Mouse (Mus musculus) kidney, postnatal 0 days (tissue): ENCODE results near the gene Rapgef4. TPM values are rescaled to one million over a fixed set of nuclear protein-coding genes. Genes with fewer than 3 reads are reported as not detected.

Experiments used
- ATAC-seq: fragments of 200-750 bp; cut with Nextera tagmentation; replicated peaks from 2 replicates; pipeline ENCODE4 v1.8.0; 2017; ENCODE audit warnings: low read depth, moderate number of reproducible peaks, moderate TSS enrichment, moderate library complexity; ENCODE audit not compliant: low FRiP score
- DNase-seq: peaks from one replicate; pipeline ENCODE4 v3.0.0-alpha.2; 2016; ENCODE audit warnings: low spot score
- H3K27ac ChIP-seq: fragments of 300-500 bp; sonication (generic); 2 replicates; pipeline ENCODE4 v1.5.1; 2014; ENCODE audit warnings: mild to moderate bottlenecking
- H3K27me3 ChIP-seq: fragments of 300-500 bp; sonication (generic); 2 replicates; pipeline ENCODE4 v1.6.1; 2014; ENCODE audit warnings: low read length, mixed read lengths; ENCODE audit not compliant: insufficient read depth
- H3K36me3 ChIP-seq: fragments of 300-500 bp; sonication (generic); 2 replicates; pipeline ENCODE4 v1.6.1; 2014; ENCODE audit warnings: low read length, mixed read lengths; ENCODE audit not compliant: insufficient read depth
- H3K4me1 ChIP-seq: fragments of 300-500 bp; sonication (generic); replicated peaks from 2 replicates; pipeline ENCODE4 v1.6.1; 2014; ENCODE audit warnings: antibody characterized with exemption, low read length, mixed read lengths; ENCODE audit not compliant: insufficient read depth
- H3K4me2 ChIP-seq: fragments of 300-500 bp; sonication (generic); 2 replicates; pipeline ENCODE4 v1.6.1; 2014; ENCODE audit warnings: mild to moderate bottlenecking, low read length, moderate library complexity, mixed read lengths
- H3K4me3 ChIP-seq: fragments of 300-500 bp; sonication (generic); replicated peaks from 2 replicates; pipeline ENCODE4 v1.5.1; 2014; ENCODE audit warnings: low read depth, low read length
- H3K9ac ChIP-seq: fragments of 300-500 bp; sonication (generic); 2 replicates; pipeline ENCODE4 v1.6.1; 2014; ENCODE audit warnings: low read depth, low read length
- H3K9me3 ChIP-seq: fragments of 300-500 bp; sonication (generic); replicated peaks from 2 replicates; pipeline ENCODE4 v1.6.1; 2016; ENCODE audit warnings: low read length, inconsistent platforms, mixed read lengths
- CTCF ChIP-seq: IDR thresholded peaks from 2 replicates; pipeline ENCODE4 v1.5.1; 2016; ENCODE audit warnings: antibody characterized with exemption, low read depth, mild to moderate bottlenecking, moderate library complexity
- WGBS: fragments of 180-500 bp; shearing (Covaris S2); extraction: QIAGEN DNeasy Blood & Tissue Kit; methylation state at CpG from one replicate; pipeline ENCODE4 v1.1.7; 2014; 5-methylcytosine and 5-hydroxymethylcytosine counted together
- polyA plus RNA-seq: library from polyadenylated mRNA; unstranded; fragments of >200 nt; fragmentation: Nextera tagmentation; extraction: Ambion mirVana; gene quantifications from 2 replicates; pipeline ENCODE4 v1.2.1, GENCODE M21; 2015

Rapgef4 gene
- polyA plus RNA-seq, 1 experiment from 2014 or later = 4.6 TPM

GRCm38 (mm10) chr2:72254813-72255582 lies 274.0 kb downstream of the Rapgef4 start:
- H3K9me3 ChIP-seq = no peaks in the 10 kb centered on the region
- H3K4me2 ChIP-seq = peak overlapping the region; percentile 40
- WGBS = 31% methylated on average over 14 of the region's 14 CpGs
- no peaks in the 10 kb centered on the region for H3K36me3 ChIP-seq
- no peaks in the 10 kb centered on the region for H3K27me3 ChIP-seq
- 0 out of 2 replicates have a peak overlapping the region, but pooled peaks have one; percentile 24 for H3K9ac ChIP-seq
- H3K27ac ChIP-seq = no peak overlapping the region
- DNase-seq (peak; percentile 82), ATAC-seq (peak; percentile 79; the same call in 1 of the 2 replicates)
- H3K4me3 ChIP-seq = 0 out of 2 replicates have a peak overlapping the region, but pooled peaks have one; percentile 0
- no peaks in the 10 kb centered on the region for H3K4me1 ChIP-seq
- TF ChIP-seq CTCF = no peak

GRCm38 (mm10) chr2:72260704-72261103 lies 279.7 kb downstream of the Rapgef4 start:
- WGBS = 86% methylated on average over 1 of the region's 1 CpGs

GRCm38 (mm10) chr2:72262814-72263480 lies 281.9 kb downstream of the Rapgef4 start:
- no peaks in the 10 kb centered on the region for H3K9me3 ChIP-seq
- WGBS = 78% methylated on average over 6 of the region's 6 CpGs
- H3K4me3 ChIP-seq = no peak overlapping the region
- no peak overlapping the region for H3K9ac ChIP-seq
- ATAC-seq = no peak
- H3K27ac ChIP-seq = no peak overlapping the region
- no peaks in the 10 kb centered on the region for H3K27me3 ChIP-seq
- DNase-seq = no peak
- no peak for TF ChIP-seq CTCF
- no peaks in the 10 kb centered on the region for H3K4me1 ChIP-seq
- no peak overlapping the region for H3K4me2 ChIP-seq
- H3K36me3 ChIP-seq = no peaks in the 10 kb centered on the region

More at GRCm38 (mm10) chr2:72260704-72261103, 279.7 kb downstream of the Rapgef4 start:
- no peak overlapping the region for H3K4me2 ChIP-seq
- no peak overlapping the region for H3K9ac ChIP-seq
- H3K9me3 ChIP-seq = no peaks in the 10 kb centered on the region
- TF ChIP-seq CTCF = no peak
- no peak overlapping the region for H3K27ac ChIP-seq
- no peaks in the 10 kb centered on the region for H3K36me3 ChIP-seq
- DNase-seq (no peak), ATAC-seq (no peak)
- no peaks in the 10 kb centered on the region for H3K27me3 ChIP-seq
- H3K4me3 ChIP-seq = no peak overlapping the region
- H3K4me1 ChIP-seq = no peaks in the 10 kb centered on the region

- no peaks in the 10 kb centered on the region for H3K4me1 ChIP-seq
- no peak for ATAC-seq
- WGBS = 81% methylated on average over 6 of the region's 6 CpGs
Observed at GRCm38 (mm10) chr2:72267390-72267789, 286.4 kb downstream of the Rapgef4 start.

GRCm38 (mm10) chr2:72269651-72270341 lies 288.8 kb downstream of the Rapgef4 start:
- Histone ChIP-seq H3K9me3 (no peaks in the 10 kb centered on the region), H3K4me3 (no peak overlapping the region), H3K4me1 (no peaks in the 10 kb centered on the region), H3K27ac (no peak overlapping the region), H3K36me3 (no peaks in the 10 kb centered on the region), H3K9ac (no peak overlapping the region), H3K27me3 (no peaks in the 10 kb centered on the region), H3K4me2 (no peak overlapping the region)
- no peak for ATAC-seq
- no peak for TF ChIP-seq CTCF
- WGBS = 67% methylated on average over 4 of the region's 4 CpGs
- no peak for DNase-seq

More at GRCm38 (mm10) chr2:72267390-72267789, 286.4 kb downstream of the Rapgef4 start:
- no peak for DNase-seq
- H3K4me2 ChIP-seq = no peak overlapping the region
- H3K27ac ChIP-seq = no peak overlapping the region
- H3K9ac ChIP-seq = no peak overlapping the region
- H3K4me3 ChIP-seq = no peak overlapping the region
- H3K36me3 ChIP-seq = no peaks in the 10 kb centered on the region
- no peaks in the 10 kb centered on the region for H3K9me3 ChIP-seq
- no peak for TF ChIP-seq CTCF
- H3K27me3 ChIP-seq = no peaks in the 10 kb centered on the region

GRCm38 (mm10) chr2:72278247-72278873 lies 297.3 kb downstream of the Rapgef4 start:
- TF ChIP-seq CTCF = no peak
- DNase-seq = no peak
- Histone ChIP-seq H3K4me1 (no peaks in the 10 kb centered on the region), H3K9ac (no peak overlapping the region), H3K4me3 (no peak overlapping the region), H3K27ac (no peak overlapping the region), H3K36me3 (no peaks in the 10 kb centered on the region), H3K27me3 (no peaks in the 10 kb centered on the region), H3K4me2 (no peak overlapping the region), H3K9me3 (no peaks in the 10 kb centered on the region)
- ATAC-seq = no peak
- 73% methylated on average over 4 of the region's 4 CpGs for WGBS
